Mouse (Mus musculus): ENCODE results near the gene Traf3ip3. TPM values are rescaled to one million over a fixed set of nuclear protein-coding genes. Genes with fewer than 3 reads are reported as not detected.

Traf3ip3 gene
- total RNA-seq (2021) = 1 to 10 TPM in 1 of 2 experiments, under 1 TPM in 1; 0.95 to 2.1 TPM
- long read RNA-seq, experiment 1, partial matches to known transcripts = 0 of 2 reads
- long read RNA-seq, experiment 1, other reads (novel, unspliced or antisense) = 2 of 2 reads
- long read RNA-seq, experiment 2, partial matches to known transcripts = 0 of 1 reads
- long read RNA-seq, experiment 2, other reads (novel, unspliced or antisense) = 1 of 1 reads

GRCm38 (mm10) chr1:193201383-193201778 lies at the start of gene Traf3ip3:
Gene Traf3ip3 (minus strand): TSS chr1:193201703.
- DNase-seq = peak; percentile 2 to 26

- no peak for DNase-seq
Observed at GRCm38 (mm10) chr1:193250026-193250425, 48.5 kb upstream of the Traf3ip3 start.

- no peak for DNase-seq
Observed at GRCm38 (mm10) chr1:193244235-193244634, 42.7 kb upstream of the Traf3ip3 start.

- no peak for DNase-seq
Observed at GRCm38 (mm10) chr1:193243571-193244193, 42.2 kb upstream of the Traf3ip3 start.

GRCm38 (mm10) chr1:193242863-193243262 lies 41.4 kb upstream of the Traf3ip3 start:
- no peak for DNase-seq

GRCm38 (mm10) chr1:193242238-193242637 lies 40.7 kb upstream of the Traf3ip3 start:
- peak; percentile 64 for DNase-seq

GRCm38 (mm10) chr1:193241436-193241835 lies 39.9 kb upstream of the Traf3ip3 start:
- DNase-seq = no peak

GRCm38 (mm10) chr1:193238426-193238825 lies 36.9 kb upstream of the Traf3ip3 start:
- peak in 1 of 2 experiments; percentile 6 for DNase-seq

- DNase-seq = no peak
Observed at GRCm38 (mm10) chr1:193234930-193235329, 33.4 kb upstream of the Traf3ip3 start.

- DNase-seq = no peak
Observed at GRCm38 (mm10) chr1:193234130-193234645, 32.7 kb upstream of the Traf3ip3 start.

- DNase-seq = no peak
Observed at GRCm38 (mm10) chr1:193232732-193233131, 31.2 kb upstream of the Traf3ip3 start.

- no peak for DNase-seq
Observed at GRCm38 (mm10) chr1:193230935-193231334, 29.4 kb upstream of the Traf3ip3 start.

- DNase-seq = no peak
Observed at GRCm38 (mm10) chr1:193230531-193230930, 29.0 kb upstream of the Traf3ip3 start.

GRCm38 (mm10) chr1:193229570-193229969 lies 28.1 kb upstream of the Traf3ip3 start:
- DNase-seq = peak in 1 of 2 experiments; percentile 12

GRCm38 (mm10) chr1:193227537-193227936 lies 26.0 kb upstream of the Traf3ip3 start:
- DNase-seq = no peak

- DNase-seq = no peak
Observed at GRCm38 (mm10) chr1:193226724-193227522, 25.4 kb upstream of the Traf3ip3 start.

GRCm38 (mm10) chr1:193226114-193226513 lies 24.6 kb upstream of the Traf3ip3 start:
- no peak for DNase-seq

GRCm38 (mm10) chr1:193225531-193225930 lies 24.0 kb upstream of the Traf3ip3 start:
- DNase-seq = no peak

- DNase-seq = no peak
Observed at GRCm38 (mm10) chr1:193220408-193220807, 18.9 kb upstream of the Traf3ip3 start.

- DNase-seq = no peak
Observed at GRCm38 (mm10) chr1:193216000-193216399, 14.5 kb upstream of the Traf3ip3 start.

- no peak for DNase-seq
Observed at GRCm38 (mm10) chr1:193214053-193214452, 12.6 kb upstream of the Traf3ip3 start.

- DNase-seq = peak in 1 of 2 experiments; percentile 9
Observed at GRCm38 (mm10) chr1:193211371-193211770, 9.9 kb upstream of the Traf3ip3 start.

- peak; percentile 39 to 70 for DNase-seq
Observed at GRCm38 (mm10) chr1:193208178-193208577, 6.7 kb upstream of the Traf3ip3 start.
